Mouse (Mus musculus): ENCODE data around the gene Cars2.

GRCm38 (mm10) chr8:11470694-11471093 is 79.9 kb downstream of the Cars2 start:
- TF ChIP-seq CTCF (IDR thresholded peaks at IDR 0.05; ENCODE audit: control insufficient read depth, insufficient read depth, insufficient read length) (no peak), MAX (IDR thresholded peaks at IDR 0.05) (no peak), USF1 (IDR thresholded peaks at IDR 0.05; ENCODE audit: low read depth) (no peak), MYOG (IDR thresholded peaks at IDR 0.05; ENCODE audit: control insufficient read depth, extremely low read depth, insufficient read length) (no peak)
